Mouse (Mus musculus): ENCODE measurements around the gene Lrrc23. TPM values are rescaled to one million over a fixed set of nuclear protein-coding genes. Genes with fewer than 3 reads are reported as not detected.
"Not testable (repeated sequence)": the region's sequence is repeated elsewhere in the genome, so short reads cannot be mapped to it uniquely, and the experiment has no call there.

The Lrrc23 gene
- polyA plus RNA-seq, 1 experiment from 2014 or later: 2.4 TPM

- DNase-seq (ENCODE audit: low spot score): peak; percentile 38
These were observed 29.0 kb upstream of the Lrrc23 start, which contains the start of gene Spsb2 for GRCm38 (mm10) chr6:124808358-124809012. Gene Spsb2 (plus strand): TSS chr6:124808661.

- no peak for DNase-seq (ENCODE audit: low spot score)
These were observed 28.4 kb upstream of the Lrrc23 start for GRCm38 (mm10) chr6:124807986-124808357.

DNA sequence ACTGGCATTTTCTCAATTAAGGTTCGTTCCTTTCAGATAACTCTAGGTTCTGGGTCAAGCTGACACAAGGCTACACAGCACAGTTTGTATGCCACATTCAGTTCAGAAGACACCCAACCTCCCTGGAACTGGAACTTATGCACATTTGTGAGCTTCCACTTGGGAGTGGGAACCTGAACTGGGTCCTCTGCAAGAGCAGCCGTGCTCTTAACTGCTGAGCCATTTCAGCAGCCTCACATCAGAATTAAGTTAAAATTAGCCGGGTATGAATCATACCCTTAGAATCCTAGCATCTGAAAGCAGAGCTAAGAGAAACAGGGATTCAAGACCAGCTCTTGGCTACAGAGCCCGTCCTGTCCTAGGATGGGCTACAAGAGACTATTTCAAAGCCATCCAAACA, 27.8 kb upstream of the Lrrc23 start:
- no peak for DNase-seq (ENCODE audit: low spot score)

DNA sequence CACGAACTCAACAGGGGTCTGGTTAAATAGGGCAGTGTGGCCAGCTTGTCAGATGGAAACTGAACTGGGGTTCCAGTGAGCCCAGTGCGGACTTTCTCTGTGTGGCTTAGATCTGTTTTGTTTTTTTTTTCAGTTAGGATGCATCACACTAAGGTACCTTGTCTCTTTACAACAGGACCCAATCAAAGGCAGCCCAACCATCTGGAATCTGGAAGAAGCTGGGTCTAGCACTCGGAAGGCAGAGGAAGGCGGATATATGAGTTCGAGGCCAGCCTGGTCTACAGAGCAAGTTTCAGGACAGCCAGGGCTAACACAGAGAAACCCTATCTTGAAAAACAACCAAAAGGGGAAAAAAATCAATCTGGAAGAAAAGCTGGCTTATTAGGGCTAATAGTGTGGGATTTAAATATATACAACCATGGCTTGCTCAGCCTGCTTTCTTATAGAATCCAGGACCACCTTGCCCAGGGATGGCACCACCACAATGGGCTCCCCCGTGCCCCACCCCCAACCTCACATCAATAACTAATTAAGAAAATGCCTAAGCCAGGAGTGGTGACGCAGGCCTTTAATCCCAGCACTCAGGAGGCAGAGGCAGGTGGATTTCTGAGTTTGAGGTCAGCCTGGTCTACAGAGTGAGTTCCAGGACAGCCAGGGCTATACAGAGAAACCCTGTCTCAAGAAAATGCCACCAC, 27.1 kb upstream of the Lrrc23 start:
- DNase-seq (ENCODE audit: low spot score): no peak

DNA sequence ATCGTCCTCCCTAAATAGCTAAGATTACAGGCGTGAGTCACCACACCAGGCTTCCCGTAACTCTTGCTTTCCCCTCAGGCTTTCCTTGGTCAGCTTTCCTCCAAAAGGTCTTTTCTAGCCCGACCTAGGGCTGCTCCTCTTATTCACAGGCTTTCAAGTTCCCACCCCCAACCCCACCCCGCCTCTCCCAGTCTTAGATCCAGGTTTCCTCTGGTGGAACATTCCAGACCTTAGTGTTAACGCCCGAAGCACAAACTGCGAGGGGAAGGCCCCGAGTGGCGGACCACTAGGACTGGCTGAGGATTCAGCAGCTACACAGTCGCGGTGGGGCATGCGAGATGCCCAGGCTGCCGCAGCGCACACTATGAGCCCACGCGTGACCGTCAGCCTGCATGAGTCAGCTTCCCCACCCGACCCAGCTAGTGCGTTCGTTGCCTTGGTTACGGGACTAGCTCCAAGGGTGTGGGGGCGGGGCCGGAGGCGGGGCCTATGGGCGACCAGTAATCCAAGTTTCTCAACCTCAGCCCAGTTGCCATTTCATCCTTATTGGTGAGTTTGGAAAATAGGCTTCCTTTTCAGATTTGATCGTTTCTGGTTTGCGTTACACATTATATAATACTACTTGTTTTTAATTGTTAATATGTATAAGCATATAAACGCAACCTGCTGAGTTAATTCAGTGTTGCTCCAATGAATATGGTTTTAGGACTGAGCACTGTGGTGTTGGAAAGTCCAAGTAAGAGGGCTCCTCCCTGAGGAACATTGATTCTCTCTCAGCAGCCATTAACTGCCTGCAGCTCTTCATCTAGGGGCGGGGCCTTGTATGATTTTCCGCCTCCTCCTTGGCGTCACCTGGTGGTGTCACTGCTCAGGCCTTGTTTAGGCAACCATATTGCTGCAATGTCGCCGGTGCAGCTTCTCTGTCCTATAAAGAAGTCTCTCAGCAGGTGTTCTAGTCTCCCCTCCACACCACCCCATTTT, 26.1 kb upstream of the Lrrc23 start:
- peak; percentile 83 for DNase-seq (ENCODE audit: low spot score)

DNA sequence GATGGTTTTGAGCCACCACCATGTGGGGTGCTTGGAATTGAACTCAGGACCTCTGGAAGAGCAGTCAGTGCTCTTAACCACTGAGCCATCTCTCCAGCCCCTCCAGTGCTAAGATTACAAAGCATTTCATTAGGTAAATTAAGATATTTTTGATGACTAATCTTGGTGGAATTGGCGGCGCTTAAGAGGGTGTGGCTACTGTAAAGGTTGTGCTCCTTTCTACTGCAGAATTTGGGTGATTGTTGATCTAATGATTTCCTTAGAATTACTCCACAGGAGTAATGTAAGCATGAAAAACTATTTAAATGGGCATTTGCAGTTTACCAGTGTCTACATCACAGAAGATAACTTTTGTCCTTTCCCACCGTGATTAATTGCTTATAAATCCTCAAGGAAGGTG, 24.8 kb upstream of the Lrrc23 start:
- DNase-seq (ENCODE audit: low spot score): no peak

GRCm38 (mm10) chr6:124803691-124804090, 24.2 kb upstream of the Lrrc23 start:
- not testable (repeated sequence) for DNase-seq (ENCODE audit: low spot score)

DNA sequence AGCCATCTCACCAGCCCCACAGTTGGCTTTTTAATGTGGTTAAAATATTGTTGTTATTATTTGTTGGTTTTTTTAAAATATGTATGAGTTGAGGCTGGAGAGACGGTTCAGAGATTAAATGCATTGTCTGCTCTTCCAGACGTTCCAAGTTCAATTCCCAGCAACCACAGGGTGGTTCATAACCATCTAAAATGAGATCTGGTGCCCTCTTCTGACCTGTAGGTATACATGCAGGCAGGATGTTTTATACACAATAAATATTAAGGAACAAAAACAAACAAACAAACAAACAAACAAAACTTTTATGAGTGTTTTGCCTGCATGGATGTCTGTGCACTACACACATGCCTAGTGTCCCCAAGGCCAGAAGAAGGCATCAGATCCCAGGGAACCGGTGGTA, 23.5 kb upstream of the Lrrc23 start:
- no peak for DNase-seq (ENCODE audit: low spot score)

GRCm38 (mm10) chr6:124802400-124802799, 22.9 kb upstream of the Lrrc23 start:
- DNase-seq (ENCODE audit: low spot score): peak; percentile 42

DNA sequence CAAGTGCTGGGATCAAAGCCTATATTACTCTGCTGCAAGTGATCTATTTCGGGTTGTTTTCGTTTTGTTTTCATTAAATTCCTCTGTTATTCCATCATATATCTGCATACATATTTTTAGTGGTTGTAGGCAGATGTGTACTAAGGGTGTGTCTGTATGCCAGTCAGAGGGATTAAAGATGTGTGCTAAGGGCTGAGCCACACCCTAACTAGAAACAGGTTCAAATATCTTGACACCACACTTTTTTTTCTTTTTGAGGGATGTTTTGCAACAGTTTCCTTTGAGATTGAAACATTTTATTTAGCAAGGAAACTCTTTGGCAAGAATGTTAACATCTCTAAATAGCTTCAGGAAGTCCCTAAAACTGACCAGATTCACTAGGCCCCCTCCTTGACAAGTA, 16.7 kb upstream of the Lrrc23 start:
- DNase-seq (ENCODE audit: low spot score): no peak

DNA sequence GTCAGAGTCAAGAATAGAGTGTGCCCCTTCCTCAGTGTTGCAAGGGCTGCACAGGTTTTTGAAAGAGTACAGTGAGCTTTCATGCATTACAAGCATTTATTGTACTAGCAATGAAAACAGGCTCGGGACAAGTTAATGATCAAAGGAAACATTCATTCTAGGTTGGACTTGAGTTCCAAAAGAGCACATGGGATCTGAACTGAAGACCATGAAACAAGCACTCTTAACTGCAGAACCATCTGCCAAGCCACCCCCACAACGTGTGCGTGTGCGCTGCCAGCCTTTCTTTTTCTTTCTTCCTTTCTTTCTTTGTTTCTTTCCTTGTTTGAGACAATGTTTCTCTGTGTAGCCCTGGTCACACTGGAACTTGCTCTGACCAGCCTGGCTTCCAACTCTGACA, 16.3 kb upstream of the Lrrc23 start:
- DNase-seq (ENCODE audit: low spot score): no peak

- DNase-seq (ENCODE audit: low spot score): no peak
These were observed 12.4 kb upstream of the Lrrc23 start for GRCm38 (mm10) chr6:124791911-124792310.

DNA sequence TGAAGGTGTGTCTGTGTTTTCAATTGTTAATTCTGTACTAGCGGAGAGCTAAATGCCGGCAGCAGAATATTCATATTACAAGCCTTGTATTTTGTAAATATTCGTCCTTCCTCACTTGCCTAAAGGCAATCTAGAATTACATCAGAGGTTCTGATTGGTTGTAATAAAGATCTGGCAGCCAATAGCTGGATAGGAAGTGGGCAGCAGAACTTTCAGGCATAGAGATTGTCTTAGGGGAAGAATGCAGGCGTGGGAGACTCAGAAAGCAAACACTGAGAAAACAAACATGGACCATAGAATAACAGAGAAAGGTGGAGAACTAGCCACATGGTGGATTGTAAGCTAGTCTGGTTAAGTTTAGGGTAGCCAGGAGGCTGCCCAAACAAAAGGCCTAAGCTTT, 10.6 kb upstream of the Lrrc23 start:
- no peak for DNase-seq (ENCODE audit: low spot score)

- no peak for DNase-seq (ENCODE audit: low spot score)
These were observed 10.0 kb upstream of the Lrrc23 start for GRCm38 (mm10) chr6:124789519-124789918.

DNA sequence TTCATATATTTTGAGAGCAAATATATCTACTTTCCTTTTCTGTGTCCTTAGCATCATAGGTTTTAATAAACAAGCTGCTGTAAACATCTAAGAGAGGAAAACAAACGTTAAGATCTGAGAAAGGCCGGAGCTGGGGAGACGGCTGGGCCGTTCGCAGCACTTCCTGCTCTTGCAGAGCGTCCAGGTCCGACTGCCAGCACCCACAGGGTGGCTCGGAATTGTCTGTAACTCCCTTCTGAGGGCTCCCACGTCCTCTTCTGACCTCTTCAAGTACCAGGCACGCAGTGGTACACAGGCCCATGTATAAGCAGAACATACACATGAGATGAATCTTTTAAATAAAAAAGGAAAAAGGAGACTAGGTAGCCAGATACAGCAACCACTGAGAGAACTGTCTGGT, 8.2 kb upstream of the Lrrc23 start:
- no peak for DNase-seq (ENCODE audit: low spot score)

- no peak for DNase-seq (ENCODE audit: low spot score)
These were observed 7.4 kb upstream of the Lrrc23 start for GRCm38 (mm10) chr6:124786756-124787420.

DNA sequence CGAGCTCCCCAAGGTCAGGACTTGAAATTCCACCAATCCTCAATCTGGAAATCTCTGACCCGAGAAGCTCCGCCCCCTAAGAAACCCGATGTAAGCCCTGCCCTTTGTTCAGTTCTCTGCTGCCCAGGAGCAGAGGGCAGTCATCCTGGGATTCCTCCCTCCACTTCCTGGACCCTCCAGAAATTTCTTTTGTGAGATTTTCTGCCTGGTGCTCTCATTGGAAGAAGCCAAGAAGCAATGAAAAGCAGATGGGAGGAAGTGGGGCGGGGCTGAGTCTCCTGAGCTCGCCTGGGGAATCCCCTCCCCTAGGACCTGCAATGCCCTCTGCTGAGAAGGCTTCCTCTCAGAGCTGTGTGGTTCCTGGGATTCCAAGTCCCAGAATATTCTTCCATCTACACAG, 2.9 kb upstream of the Lrrc23 start:
- peak; percentile 40 for DNase-seq (ENCODE audit: low spot score)

GRCm38 (mm10) chr6:124780917-124781316, 1.4 kb upstream of the Lrrc23 start:
- no peak for DNase-seq (ENCODE audit: low spot score)

DNA sequence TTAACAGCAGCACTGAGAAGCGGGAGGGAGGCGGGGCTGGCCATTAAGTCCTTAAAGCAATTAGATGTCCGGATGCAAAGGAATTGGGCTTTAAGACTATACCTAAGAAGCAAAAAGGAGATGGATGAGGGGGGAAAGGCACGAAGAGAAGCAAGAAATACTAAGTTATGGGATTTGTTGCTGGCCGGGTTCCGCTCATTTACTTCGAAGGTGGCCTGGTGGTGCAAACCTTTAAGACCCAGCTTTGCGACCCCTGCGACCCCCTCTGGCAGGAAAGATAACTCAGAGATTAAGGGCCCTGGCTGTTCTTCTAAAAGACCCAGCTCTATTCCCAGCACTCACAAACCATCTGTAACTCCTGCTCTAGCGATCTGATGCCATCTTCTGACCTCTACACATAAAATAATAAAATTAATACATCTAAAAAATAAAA, 473 bp upstream of the Lrrc23 start:
- DNase-seq (ENCODE audit: low spot score): no peak

DNA sequence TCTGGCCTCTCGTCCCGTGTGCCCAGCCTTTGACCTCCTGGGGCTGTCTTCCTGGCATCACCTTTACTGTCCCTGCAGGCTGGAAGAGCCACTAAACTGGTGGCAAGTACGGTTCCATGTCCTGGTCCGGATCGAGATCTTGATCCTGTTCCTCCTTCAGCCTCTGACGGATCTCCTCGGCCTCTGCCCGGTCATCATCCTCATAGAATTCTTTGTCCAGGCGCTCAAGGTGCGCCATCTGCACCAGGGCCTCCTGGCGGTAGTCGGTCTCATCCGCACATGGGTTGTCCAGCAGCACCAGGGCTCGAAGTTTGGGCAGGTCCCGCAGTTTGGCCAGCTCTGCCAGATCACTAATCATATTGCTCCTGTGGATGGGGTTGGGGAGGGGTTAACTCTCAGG, 9.0 kb downstream of the Lrrc23 start:
- no peak for DNase-seq (ENCODE audit: low spot score)

GRCm38 (mm10) chr6:124770013-124770412, 9.5 kb downstream of the Lrrc23 start:
- no peak for DNase-seq (ENCODE audit: low spot score)

Data from thymus, postnatal 0 days (tissue).